Mouse (Mus musculus): ENCODE data around the gene Macrod2.

Macrod2 gene

GRCm38 (mm10) chr2:141672814-141673213, 1277.7 kb downstream of the Macrod2 start:
- no peak for DNase-seq (ENCODE audit: low read depth, low spot score)

GRCm38 (mm10) chr2:141673405-141673804, 1278.3 kb downstream of the Macrod2 start:
- DNase-seq (ENCODE audit: low read depth, low spot score) = no peak

GRCm38 (mm10) chr2:141697541-141697940, 1302.4 kb downstream of the Macrod2 start:
- DNase-seq (ENCODE audit: low read depth, low spot score) = no peak

- no peak for DNase-seq (ENCODE audit: low read depth, low spot score)
These were observed 1303.2 kb downstream of the Macrod2 start for GRCm38 (mm10) chr2:141698320-141698719.

GRCm38 (mm10) chr2:141700759-141701452, 1305.8 kb downstream of the Macrod2 start:
- DNase-seq (ENCODE audit: low read depth, low spot score) = no peak

- DNase-seq (ENCODE audit: low read depth, low spot score) = no peak
These were observed 1316.7 kb downstream of the Macrod2 start for GRCm38 (mm10) chr2:141711785-141712184.

- no peak for DNase-seq (ENCODE audit: low read depth, low spot score)
These were observed 1317.2 kb downstream of the Macrod2 start for GRCm38 (mm10) chr2:141712265-141712664.

- no peak for DNase-seq (ENCODE audit: low read depth, low spot score)
These were observed 1320.0 kb downstream of the Macrod2 start for GRCm38 (mm10) chr2:141715061-141715460.

GRCm38 (mm10) chr2:141722531-141722930, 1327.4 kb downstream of the Macrod2 start:
- no peak for DNase-seq (ENCODE audit: low read depth, low spot score)

GRCm38 (mm10) chr2:141728998-141729397, 1333.9 kb downstream of the Macrod2 start:
- DNase-seq (ENCODE audit: low read depth, low spot score) = no peak

- peak; percentile 69 for DNase-seq (ENCODE audit: low read depth, low spot score)
These were observed 1341.8 kb downstream of the Macrod2 start for GRCm38 (mm10) chr2:141736685-141737456.

- no peak for DNase-seq (ENCODE audit: low read depth, low spot score)
These were observed 1343.6 kb downstream of the Macrod2 start for GRCm38 (mm10) chr2:141738702-141739101.

- no peak for DNase-seq (ENCODE audit: low read depth, low spot score)
These were observed 1345.2 kb downstream of the Macrod2 start for GRCm38 (mm10) chr2:141740318-141740717.

- no peak for DNase-seq (ENCODE audit: low read depth, low spot score)
These were observed 1405.1 kb downstream of the Macrod2 start for GRCm38 (mm10) chr2:141800236-141800635.

- no peak for DNase-seq (ENCODE audit: low read depth, low spot score)
These were observed 1405.8 kb downstream of the Macrod2 start for GRCm38 (mm10) chr2:141800909-141801308.

- no peak for DNase-seq (ENCODE audit: low read depth, low spot score)
These were observed 1421.2 kb downstream of the Macrod2 start for GRCm38 (mm10) chr2:141816266-141816665.

GRCm38 (mm10) chr2:141817546-141818180, 1422.6 kb downstream of the Macrod2 start:
- no peak for DNase-seq (ENCODE audit: low read depth, low spot score)

GRCm38 (mm10) chr2:141820795-141821194, 1425.7 kb downstream of the Macrod2 start:
- DNase-seq (ENCODE audit: low read depth, low spot score) = no peak

- no peak for DNase-seq (ENCODE audit: low read depth, low spot score)
These were observed 1430.7 kb downstream of the Macrod2 start for GRCm38 (mm10) chr2:141825606-141826495.

- no peak for DNase-seq (ENCODE audit: low read depth, low spot score)
These were observed 1435.4 kb downstream of the Macrod2 start for GRCm38 (mm10) chr2:141830496-141830895.

- no peak for DNase-seq (ENCODE audit: low read depth, low spot score)
These were observed 1436.4 kb downstream of the Macrod2 start for GRCm38 (mm10) chr2:141831515-141831914.

Measured in telencephalon, adult 2 months (tissue).